Mouse (Mus musculus) kidney, postnatal 10 days (tissue): ENCODE measurements around the gene Tdrd1.

Source experiments
- DNase-seq: peaks from one replicate; pipeline ENCODE4 v3.0.0; 2021; ENCODE audit warnings: mixed read lengths

The Tdrd1 gene

DNA sequence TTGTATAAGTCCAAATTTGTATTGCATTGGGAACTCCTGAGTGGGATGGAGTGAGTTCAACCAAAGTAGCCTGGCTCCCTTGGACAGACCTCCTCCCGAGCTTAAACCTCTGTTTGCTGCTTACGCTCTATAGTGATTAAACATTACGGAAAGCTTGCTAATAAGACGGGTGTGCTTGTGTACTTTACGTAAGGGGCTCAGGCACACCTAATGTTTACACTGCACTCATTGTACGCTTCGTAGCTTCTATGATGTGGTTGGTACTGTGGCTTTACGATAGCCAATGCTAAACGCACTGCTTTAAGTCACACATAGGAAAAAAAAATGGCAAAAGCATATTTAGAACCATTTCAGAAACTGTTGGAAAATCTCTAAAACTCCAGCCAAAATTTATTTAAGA, 3.3 kb downstream of the Tdrd1 start:
- DNase-seq, result no peak

DNA sequence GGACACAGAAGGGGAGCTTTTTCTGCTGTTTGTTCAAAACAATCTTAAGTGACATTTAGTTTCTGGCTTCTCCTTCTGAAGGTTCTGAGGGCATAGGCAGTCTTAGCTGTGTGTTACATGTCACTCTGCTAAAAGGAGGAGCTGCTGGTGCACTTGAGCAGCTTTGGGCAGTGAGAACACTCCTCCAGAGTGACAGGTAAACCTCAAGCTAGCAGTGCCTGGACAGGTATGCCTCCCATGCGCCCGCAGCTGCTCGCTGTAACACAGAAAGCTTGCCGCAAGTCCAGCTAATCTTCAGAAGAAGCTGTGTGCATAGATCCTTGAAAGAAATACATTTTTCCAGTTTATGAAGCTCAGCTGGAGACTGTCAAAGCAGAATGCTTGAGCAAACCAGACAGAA, 4.2 kb downstream of the Tdrd1 start:
- DNase-seq, result no peak

DNA sequence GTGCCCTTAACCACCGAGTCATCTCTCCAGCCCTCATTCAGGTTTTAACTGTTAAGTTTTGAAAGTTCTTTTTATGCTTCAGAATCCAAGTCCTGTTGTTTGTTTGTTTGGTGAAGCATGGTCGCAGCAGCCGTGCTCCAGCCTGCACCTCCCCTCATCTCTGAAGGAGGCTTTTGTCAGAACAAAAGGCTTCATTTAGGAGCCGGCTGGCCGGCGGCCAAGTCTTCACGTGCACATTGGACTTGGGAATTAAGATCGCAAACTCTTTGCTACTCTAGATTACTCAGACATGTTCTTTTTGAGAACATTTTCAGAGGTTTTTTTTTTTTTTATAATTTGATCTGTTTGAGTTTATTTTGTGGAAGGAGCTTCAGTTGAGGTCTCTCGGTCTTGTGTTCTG, 9.3 kb downstream of the Tdrd1 start:
- peak; percentile 67 for DNase-seq

DNA sequence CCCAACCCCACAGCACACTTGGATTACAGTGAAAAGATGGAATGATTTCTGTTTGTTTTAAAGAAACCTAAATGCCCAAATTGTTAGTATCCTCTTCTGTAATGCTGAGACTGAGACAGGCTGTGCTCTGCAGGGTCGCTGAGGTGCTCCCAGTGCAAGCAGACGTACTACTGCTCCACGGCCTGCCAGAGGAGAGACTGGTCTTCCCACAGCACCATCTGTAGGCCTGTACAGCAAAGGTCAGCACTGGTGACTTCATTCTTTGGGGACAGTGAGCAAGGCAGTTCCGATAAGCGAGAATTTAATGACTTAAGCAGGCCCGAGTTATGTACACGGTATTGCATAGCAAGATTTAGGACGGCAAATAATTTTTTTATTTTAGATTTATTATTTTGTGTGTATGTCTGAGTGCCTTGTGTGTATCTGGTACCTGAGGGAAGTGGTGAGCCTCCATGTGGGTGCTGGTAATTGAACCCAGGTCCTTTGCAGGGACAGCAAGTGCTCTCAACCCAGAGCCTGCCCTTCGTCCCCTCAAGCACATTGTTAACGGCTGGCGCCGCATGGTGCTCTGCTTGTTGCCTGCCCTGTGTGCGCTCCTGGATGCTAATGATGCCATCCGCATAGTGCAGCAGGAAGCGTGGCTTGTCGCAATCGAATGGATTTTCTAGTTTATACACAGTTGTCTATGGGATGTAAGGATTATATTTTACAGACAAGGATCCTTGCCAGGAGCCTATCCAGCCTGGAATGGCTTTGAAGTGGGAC, 13.1 kb downstream of the Tdrd1 start:
- no peak for DNase-seq

DNA sequence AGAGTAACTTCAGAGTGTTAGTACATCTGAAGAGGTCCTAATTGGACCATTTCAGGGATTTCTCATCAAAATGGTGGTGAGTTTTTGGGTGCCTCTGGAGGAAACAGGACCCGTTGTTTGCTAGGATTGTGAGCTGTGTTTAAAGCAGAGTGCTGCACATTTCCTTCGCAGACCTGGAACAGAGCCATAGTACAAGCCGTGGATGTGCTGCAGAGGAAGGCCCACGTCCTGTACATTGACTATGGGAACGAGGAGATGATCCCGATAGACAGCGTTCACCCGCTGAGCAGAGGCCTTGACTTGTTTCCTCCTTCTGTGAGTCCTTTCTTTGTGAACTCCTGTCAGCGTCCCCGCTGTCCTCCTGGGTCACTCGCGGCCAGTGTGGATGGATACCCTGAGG, 17.0 kb downstream of the Tdrd1 start:
- DNase-seq, result no peak

DNA sequence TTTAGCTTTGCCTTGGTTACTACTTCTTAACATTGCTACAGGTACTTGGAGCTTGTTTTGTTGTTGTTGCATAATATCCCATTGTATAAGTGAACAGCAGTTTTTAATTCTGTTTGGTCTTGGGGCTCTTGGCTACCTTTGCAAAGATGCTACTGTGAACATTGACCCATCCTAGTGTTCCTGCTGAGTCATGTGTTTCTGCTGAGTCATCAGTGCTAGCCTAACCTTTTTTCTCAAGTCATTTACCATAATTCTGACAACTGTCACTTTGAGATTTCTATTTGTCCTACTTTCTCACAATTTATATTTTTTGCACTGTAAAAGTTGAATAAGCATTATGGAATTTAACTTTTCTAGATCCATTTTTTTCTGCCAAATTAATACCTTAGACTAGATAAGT, 26.6 kb downstream of the Tdrd1 start:
- no peak for DNase-seq

DNA sequence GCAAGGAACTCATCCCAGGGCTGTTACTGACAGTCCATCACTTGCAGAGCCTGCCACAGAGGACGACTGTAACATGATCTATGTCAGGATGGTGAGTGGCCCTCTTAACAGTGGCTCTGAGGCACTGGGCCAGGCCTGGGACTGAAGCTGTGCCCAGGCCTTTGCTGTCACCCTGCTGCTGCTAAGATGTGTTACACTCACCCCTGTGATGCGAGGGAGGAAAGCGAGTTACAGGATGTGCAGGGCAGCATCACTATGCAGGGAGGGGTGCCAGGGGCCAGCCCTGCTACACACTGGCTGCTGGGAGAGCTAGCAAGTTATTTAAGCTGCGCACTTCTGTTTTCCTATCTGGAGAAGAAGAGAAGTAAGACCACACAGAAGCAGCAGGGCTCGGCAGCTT, 30.4 kb downstream of the Tdrd1 start:
- no peak for DNase-seq

DNA sequence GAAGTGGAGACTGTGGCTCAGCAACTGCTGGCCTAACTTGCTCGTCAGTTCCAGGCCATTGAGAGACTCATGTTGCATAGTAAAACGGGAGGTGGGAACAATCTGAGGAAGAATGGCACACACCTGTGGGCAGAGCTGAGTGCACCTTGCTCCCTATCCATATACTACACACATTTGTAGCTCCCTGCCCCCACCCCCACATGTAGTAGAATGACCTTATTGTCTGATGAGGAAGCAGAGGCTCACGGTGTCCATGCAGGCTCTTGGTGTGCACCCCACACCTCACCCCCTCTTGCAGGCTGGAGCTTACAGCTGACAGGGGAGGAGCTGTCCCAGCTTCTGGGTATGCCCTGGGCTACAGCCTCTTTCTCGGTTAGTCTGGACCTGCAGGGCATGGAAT, 41.7 kb downstream of the Tdrd1 start:
- no peak for DNase-seq

DNA sequence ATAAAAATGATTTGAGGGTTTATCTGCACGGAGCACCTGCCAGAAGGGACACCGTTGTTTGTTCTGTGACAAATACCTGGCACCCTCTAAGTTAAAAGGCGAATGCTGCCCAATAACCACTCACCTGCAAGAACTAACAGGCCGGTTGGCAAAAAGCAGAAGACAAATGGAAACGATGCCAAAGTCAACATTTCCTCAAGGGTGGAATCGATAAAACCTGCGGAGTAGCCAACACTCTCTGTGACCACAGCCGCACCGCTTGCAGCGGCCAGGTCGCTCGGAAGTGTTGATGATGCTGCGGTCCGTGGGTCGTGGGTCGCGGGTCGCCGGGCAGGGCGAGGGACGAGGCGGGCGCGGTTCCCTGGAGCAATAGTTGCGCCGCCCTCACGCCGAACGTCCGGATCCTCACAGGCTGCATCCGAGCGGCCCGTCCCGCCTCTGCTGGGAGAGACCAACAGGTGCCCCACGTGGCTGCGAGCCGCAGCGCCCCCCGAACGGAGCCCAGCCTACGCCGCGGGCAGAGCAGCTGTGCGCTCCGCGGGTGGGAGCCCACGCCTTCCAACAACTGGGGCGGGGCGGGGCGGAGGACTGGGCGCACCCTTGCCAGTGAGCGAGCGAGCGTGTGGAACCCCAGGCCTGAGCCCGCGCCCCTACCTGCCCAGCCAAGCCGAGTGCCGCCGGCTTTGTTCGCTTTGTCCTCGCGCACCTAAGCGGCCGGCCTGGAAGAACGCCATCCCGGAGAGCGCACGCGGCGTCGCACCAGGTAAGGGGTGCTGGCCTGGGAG, 48.0 kb downstream of the Tdrd1 start, which contains the start of gene Vwa2:
Gene Vwa2, plus strand, starts transcription at position 434 of the 785 bp plus-strand sequence.
- peak; percentile 56 for DNase-seq

DNA sequence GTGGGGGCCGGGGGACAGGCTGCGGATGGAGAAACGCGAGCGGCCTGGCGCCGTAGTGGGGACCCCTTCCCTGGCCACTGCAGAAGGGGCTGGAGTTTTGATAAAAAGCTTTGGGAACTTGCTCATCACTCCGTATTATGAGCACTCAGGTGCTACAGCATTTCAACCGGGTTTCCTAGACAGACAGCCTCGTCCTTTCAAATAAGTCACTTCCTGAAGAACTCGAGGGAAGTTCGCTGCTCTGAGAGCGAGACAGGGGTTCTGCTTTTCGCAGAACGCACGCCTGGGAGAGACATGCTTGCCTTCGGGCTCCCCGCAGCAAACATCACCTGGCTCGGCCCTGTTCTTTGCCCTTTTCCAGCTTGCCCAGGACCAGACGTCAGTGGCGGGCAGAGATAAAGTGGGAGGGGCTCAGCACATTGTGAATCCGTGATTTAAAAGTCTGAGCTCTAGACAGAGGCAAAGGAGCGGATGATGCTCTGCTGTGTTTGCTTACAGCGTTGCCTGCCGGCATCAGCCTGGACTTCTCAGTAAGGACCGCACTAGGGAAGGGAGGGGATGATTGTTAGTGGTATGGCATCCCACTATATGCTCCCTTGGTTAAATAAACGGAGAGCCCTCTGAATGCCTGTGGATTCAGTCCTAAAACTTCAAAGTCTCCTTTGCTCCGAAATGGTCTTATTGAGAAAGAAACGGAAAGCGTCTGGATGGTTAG, 48.7 kb downstream of the Tdrd1 start:
- DNase-seq, result peak; percentile 24

DNA sequence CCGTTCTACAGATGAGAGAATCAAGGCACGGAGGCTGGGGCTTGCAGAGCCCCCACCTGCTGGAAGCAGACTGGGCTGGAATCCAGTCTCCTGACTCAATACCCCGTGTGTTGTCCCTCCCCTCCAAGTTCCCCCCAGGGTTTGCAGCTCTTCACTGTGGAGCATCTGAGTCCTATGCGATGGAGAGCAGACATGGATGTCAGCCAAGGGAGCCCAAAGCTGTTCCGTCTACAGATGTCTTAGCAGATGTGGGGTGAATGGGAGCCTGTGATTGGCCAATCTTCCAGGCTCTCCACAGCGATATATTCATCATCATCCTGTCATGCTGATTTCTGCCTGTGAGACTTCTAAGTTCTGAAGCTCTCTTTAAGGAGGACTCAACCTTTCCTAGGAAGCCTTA, 51.4 kb downstream of the Tdrd1 start:
- DNase-seq, result no peak

DNA sequence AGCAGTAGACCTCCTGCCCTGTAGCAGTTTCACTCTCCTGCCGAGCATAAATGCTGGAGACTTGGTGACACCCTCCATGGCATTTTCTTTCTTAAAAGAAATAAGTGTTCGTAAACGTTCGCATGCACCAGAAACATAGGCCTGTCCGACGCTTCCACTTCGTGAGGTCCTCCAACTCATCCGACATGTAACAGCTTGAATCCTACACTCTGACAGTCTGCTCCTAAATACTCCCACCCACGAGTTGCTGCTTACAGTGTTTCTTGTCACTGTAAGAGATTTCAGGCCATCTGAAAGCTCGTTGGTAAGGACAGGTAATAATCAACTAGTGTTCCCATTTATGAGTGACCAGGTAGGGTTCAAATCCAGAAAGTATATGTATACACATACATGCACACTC, 61.9 kb downstream of the Tdrd1 start:
- DNase-seq, result no peak

DNA sequence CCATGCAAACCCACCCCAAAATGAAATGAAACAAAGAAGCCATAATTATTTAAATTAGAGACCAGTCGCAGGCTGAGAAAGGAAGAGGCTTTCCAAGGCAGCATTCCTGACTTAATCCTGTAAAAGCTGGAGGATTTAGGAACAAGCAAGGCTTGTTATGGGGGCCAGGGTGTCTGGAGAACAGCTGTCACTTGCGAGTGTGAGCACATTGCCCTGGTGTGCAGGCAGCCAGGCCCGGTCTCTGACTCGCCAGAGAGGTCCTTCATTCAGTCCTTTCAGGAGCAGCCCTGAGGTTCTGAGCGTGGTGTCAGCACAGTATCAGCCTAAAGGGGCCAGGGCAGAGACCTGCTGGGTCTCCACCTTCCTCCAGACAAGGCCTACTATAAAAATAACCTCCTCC, 62.6 kb downstream of the Tdrd1 start:
- DNase-seq, result no peak

DNA sequence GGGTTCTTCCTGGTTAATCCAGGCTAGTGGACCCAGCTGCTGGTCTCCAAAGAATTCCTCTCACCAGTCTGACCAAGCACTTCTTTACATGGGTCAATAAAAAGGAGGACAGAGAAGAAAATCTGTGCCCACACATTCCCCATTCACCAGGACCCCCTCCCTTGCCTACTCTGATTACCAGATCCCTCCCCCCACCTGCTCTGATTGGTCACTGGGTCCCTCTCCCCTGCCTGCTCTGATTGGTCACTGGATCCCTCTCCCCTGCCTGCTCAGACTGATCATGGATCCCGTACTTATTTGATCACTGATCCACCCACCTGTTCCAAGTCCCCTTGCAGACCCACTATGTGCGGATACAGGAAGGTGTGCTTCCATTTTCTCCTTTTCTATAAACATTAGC, 65.4 kb downstream of the Tdrd1 start:
- no peak for DNase-seq

DNA sequence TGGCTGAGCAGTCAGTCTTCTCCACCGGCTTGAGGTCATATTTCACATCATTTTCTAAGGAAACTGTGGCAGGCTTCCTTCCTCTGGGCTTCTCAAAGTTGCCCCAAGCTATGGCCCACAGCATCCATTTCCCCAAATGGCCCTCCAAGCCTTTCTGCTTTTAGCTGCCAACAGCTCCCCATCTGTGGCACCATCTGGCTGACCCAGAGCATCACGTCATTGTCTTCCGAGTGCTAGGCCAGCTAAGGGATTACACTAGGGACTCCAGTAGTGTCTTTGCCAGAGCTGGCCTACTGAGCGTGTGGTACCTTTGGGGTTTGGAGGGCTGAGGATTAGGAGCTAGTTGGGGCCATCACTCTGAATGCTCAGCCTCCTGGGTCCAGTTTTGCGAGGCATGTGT, 66.6 kb downstream of the Tdrd1 start:
- no peak for DNase-seq

DNA sequence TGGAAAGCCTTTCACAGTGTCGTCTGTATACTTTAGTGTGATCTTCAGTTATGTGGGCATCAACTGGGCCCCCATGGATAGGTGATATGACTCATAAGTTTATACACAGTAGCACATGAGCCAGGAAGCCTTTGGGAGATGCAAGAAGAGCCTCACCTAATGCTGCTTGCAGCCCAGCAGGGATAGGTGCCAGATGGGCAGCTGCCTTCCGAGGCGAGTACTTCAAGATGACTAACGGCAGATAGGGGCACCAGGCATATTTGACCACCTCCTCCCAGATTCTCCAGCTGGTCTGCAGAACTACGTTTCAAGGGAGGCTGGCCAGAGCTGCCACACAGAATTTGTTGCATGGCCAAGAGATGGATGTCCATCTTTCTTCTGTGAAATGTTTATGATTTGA, 67.3 kb downstream of the Tdrd1 start:
- peak; percentile 35 for DNase-seq

DNA sequence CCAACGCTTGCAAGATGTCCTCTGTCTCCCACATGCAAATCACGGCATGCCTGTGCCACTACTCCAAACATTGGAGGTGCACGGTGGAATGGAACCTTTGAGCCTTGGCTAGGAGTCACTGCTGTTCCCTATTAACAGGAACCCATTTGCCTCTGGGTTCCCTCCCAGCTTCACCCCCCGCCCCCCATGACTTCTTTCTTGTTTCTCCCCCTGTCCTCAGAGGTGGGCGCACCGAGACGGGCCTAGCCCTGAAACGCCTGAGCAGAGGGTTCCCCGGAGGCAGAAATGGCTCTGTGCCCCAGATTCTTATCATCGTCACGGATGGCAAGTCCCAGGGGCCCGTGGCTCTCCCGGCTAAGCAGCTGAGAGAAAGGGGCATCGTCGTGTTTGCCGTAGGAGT, 71.6 kb downstream of the Tdrd1 start:
- peak; percentile 60 for DNase-seq

DNA sequence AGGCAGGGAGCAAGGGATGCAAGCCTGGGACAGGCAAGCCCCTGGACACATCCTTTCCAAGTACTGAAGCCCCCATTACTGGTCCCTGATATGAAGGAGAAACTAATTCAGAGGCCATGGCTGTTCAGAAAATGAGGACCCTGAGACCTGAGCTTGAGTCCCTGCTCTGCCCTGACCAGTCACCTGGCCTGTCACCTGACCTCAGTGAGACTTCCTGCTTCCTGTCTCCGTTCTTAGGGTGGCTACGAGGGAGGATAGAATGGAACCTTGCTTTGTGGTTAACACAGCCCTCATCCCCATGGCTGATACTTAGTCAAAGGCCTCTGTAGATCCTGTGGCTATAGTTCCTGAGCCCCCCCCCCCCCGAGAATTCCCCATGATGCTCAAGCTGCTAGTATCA, 78.1 kb downstream of the Tdrd1 start:
- DNase-seq, result no peak

DNA sequence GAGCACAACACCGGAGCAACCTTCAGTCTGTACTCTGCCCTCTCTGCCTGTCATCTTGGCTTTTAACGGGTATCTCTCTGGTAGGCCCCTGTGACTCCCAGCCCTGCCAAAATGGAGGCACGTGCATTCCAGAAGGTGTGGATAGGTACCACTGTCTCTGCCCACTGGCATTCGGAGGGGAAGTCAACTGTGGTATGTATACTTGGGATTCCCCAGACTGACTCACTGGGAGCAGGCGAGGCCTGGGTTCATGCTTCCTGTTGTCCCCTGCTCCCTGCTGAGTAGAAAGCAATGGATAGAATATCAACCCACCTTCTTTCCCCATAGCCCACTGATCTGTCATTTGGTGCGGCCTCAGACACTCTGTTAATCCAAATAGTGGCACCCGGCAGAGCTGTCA, 79.4 kb downstream of the Tdrd1 start:
- no peak for DNase-seq

DNA sequence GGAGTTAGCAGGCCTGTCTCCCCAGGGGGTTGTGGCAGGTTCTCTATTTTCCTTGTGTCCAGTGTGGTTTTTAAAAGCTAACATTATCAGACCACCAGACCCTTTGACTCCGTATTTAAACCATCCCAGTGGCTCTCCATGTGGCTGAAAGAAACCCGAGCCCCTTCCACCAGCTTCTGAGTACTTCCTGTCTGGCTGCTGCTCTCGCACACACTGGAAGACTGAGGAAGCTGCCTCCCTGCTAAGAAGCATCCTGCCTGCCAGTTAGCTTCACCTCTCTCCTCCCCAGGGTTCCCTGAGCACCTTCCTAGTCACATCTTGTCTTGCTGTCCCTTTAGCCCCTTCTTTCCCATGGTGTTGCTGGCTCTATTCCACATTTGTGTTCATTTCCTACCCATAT, 81.8 kb downstream of the Tdrd1 start:
- DNase-seq, result no peak

DNA sequence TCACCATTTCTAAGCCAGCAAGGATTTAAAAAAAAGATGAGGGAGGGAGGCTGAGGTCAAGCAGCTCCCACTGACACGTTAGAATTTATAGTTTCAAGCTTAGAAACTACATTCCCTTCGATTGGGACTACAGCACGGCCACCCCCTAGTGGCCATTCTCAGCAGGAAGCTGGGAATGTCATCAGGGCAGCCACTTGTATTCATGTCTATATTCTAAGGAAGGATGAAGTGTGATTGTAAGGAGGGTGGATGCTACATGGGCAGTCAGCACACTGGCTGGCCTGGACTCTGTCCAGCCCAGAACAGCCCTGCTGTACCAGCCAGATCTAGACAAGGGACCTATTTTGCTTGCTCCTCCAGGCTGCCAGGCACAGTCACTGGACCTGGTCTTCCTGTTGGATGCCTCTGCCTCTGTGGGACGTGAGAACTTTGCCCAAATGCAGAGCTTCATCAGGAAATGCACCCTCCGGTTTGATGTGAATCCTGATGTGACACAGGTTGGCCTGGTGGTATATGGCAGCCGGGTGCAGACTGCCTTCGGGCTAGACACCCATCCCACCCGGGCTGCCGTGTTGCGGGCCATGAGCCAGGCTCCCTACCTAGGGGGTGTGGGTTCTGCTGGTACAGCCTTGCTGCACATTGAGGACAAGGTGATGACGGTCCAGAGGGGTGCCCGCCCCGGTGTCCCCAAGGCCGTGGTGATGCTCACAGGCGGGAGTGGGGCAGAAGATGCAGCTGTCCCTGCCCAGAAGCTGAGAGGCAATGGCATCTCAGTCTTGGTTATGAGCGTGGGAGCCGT, 82.7 kb downstream of the Tdrd1 start:
- peak; percentile 79 for DNase-seq

DNA sequence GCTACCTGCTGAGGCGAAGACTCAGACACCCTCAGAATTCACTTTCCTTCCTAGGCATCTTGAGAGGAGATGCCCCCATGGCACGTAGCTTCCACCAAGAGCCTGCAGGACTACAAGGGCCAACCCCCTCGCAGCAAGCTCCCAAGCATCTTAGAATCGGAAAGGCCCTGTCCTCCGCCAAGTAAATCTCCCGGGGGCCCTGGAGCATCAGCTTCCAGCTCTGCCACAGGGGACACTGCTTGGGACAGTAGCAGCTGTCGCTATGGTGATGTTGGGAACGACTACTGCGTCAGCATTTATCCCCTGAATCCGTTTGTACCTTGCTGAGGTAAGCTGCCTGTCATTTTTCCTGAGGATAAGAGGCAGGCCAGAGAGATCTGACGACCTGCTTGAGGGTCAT, 84.6 kb downstream of the Tdrd1 start:
- DNase-seq, result no peak

DNA sequence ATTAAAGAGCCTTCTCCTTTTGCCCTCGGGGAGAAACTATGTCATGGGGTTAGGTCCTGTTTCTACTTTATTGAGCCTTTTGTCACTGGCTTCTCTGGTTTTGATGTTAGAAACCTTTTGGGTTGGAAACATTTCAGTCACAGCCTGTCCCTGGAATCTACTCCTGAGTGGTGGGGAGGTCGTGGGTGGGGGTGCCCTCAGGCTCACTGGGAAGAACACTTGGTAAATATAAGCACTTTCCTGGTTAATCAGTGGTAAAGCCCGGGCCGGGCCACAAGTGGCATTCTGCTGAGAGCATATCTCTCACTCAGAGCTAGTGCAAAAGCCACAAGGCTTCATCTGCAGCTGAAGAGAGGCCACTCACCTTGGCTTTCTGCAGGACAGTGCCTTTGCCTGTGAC, 87.8 kb downstream of the Tdrd1 start:
- no peak for DNase-seq
